Mouse (Mus musculus) E14TG2a.4 (cell line): ENCODE results near the gene Cfd.
"Not testable (repeated sequence)": the region's sequence is repeated elsewhere in the genome, so short reads cannot be mapped to it uniquely, and the experiment has no call there.

Experiments used
- H3K27me3 ChIP-seq: 2 replicates; pipeline ENCODE4 v1.6.1; 2014; ENCODE audit warnings: low read length, control low read depth; ENCODE audit not compliant: insufficient read depth
- H3K36me3 ChIP-seq: 2 replicates; pipeline ENCODE4 v1.6.1; 2014; ENCODE audit warnings: low read length, control low read depth; ENCODE audit not compliant: insufficient read depth
- H3K4me1 ChIP-seq: replicated peaks from 2 replicates; pipeline ENCODE4 v1.6.1; 2014; ENCODE audit warnings: low read depth, low read length, control low read depth
- H3K4me3 ChIP-seq: replicated peaks from 2 replicates; pipeline ENCODE4 v1.5.1; 2014; ENCODE audit warnings: mild to moderate bottlenecking, low read length
- H3K9me3 ChIP-seq: 2 replicates; pipeline ENCODE4 v1.6.1; 2014; ENCODE audit warnings: low read length, control low read depth
- CTCF ChIP-seq: conservative IDR thresholded peaks from 2 replicates; pipeline ENCODE4 v1.5.1; 2014; ENCODE audit warnings: low read length
- NANOG ChIP-seq: IDR thresholded peaks from 2 replicates; pipeline ENCODE4 v1.6.1; 2014; ENCODE audit warnings: borderline replicate concordance, low read length, mixed read lengths
- POU5F1 ChIP-seq: IDR thresholded peaks from 2 replicates; pipeline ENCODE4 v1.6.1; 2014; ENCODE audit warnings: low read length, borderline replicate concordance

Cfd gene

DNA sequence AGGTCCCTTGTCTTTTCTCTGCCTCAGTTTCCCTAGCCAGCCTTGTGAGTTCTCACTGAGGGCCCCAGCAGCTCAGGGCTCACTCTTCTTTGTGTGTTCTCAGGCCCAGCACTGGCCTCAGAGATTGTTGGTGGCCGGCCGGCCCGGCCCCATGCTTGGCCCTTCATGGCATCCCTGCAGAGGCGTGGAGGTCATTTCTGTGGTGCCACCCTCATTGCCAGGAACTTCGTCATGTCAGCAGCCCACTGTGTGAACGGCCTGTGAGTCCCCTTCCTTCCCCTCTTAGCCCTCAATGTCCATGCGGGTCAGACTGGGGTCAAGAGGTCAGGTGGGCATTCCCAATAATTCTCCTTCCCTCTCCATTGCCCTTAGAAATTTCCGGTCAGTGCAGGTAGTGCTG lies 4.0 kb upstream of the Cfd start:
- H3K4me3 ChIP-seq, result no peak overlapping the region
- H3K27me3 ChIP-seq, result peaks cover 40% of the 10 kb centered on the region
- H3K9me3 ChIP-seq, result no peaks in the 10 kb centered on the region
- no peak for TF ChIP-seq POU5F1
- TF ChIP-seq CTCF, result no peak
- peaks cover 42% of the 10 kb centered on the region for H3K4me1 ChIP-seq
- no peaks in the 10 kb centered on the region for H3K36me3 ChIP-seq

DNA sequence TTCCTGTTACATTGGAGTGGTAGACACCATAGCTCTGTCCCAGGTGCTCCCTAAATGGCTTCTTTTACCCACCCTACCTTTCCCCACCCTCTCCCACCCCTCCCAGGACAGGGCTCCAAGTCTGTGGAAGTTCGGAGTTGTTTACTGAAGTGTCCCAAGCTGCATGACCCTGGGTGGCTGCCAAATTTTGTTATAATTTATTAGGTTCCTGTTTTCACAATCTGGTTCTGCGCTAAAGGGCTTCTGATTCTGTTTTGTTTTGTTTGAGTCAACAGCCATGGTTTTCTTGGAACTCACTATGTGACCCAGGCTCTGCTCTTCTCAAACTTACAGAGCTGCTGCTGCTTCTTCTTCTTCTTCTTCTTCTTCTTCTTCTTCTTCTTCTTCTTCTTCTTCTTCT lies 1.3 kb upstream of the Cfd start:
- Histone ChIP-seq H3K4me3 (no peak overlapping the region), H3K9me3 (no peaks in the 10 kb centered on the region), H3K27me3 (peaks cover 20% of the 10 kb centered on the region), H3K36me3 (peaks cover 4% of the 10 kb centered on the region; the same call in 1 of the 2 replicates), H3K4me1 (peaks cover 30% of the 10 kb centered on the region)
- no peak for TF ChIP-seq CTCF
- no peak for TF ChIP-seq NANOG
- TF ChIP-seq POU5F1, result no peak

DNA sequence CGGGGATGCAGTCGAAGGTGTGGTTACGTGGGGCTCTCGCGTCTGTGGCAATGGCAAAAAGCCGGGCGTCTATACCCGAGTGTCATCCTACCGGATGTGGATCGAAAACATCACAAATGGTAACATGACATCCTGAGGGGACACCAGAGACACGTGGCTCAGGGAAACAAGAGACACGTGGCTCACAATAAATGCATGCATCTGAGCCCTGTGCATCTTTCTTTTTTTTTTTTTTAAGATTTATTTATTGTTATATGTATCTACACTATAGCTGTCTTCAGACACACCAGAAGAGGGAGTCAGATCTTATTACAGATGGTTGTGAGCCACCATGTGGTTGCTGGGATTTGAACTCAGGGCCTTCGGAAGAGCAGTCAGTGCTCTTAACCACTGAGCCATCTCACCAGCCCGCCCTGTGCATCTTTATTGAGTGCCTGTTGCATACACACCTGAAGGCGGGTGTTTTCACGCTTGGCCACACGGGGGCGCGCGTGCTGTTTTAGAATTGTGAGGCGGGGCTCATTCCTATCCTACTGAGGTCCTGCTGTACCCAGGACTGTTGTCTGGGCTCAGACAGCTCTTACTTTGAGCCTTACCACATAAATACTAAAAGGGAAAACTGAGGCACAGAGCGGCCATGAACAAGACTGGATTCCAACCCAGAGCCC lies 1.9 kb downstream of the Cfd start:
- Histone ChIP-seq H3K27me3 (peaks cover 19% of the 10 kb centered on the region), H3K36me3 (peaks cover 28% of the 10 kb centered on the region), H3K4me1 (peaks cover 48% of the 10 kb centered on the region)
- H3K9me3 ChIP-seq, H3K4me3 ChIP-seq: not testable (repeated sequence)
- TF ChIP-seq CTCF, result peak; percentile 69

DNA sequence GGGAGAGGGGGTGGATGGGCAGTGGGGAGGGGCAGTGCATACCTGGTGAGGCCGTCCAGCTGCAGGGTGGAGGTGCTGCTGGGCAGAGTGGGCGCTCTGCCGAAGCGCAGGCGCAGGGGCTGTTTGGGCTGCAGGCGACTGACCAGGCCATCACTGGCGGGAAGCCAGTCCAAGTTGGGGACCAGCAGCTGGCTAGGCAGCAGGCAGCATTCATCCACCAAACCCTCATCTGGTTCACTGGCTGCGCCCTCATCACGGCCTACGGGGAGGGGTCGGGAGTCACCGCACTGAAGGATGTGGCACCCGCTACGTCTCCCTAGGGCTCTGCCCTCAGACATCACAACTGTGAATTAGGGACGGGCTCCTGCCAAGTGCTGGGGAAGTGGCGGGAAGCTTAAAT lies 5.7 kb downstream of the Cfd start:
- Histone ChIP-seq H3K27me3 (no peaks in the 10 kb centered on the region), H3K4me3 (no peak overlapping the region), H3K9me3 (no peaks in the 10 kb centered on the region), H3K36me3 (peaks cover 45% of the 10 kb centered on the region), H3K4me1 (peaks cover 62% of the 10 kb centered on the region)
- TF ChIP-seq POU5F1, result no peak
- TF ChIP-seq CTCF, result no peak
- no peak for TF ChIP-seq NANOG

DNA sequence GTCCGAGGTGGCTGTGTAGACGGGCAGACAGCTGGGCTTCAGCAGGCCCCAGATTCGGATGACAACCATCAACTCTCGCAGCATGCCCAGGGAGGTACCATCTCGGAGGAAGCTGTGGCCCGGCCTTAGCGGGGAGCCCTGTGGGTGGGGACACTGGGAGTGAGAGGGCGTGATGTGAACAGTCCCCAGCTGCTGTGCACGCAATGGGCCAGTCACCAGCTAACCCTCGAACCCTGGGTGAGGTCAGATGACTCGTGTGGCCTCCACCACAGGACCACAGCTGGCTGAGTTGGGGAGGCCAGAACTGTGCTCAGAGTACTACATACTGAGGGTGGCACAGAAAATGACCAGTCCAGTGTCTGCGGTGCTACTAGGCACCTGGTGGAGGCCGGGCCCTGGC lies 6.2 kb downstream of the Cfd start:
- TF ChIP-seq POU5F1 (no peak), NANOG (no peak), CTCF (no peak)
- Histone ChIP-seq H3K36me3 (peaks cover 50% of the 10 kb centered on the region), H3K4me3 (no peak overlapping the region), H3K4me1 (peaks cover 66% of the 10 kb centered on the region), H3K27me3 (no peaks in the 10 kb centered on the region), H3K9me3 (no peaks in the 10 kb centered on the region)

DNA sequence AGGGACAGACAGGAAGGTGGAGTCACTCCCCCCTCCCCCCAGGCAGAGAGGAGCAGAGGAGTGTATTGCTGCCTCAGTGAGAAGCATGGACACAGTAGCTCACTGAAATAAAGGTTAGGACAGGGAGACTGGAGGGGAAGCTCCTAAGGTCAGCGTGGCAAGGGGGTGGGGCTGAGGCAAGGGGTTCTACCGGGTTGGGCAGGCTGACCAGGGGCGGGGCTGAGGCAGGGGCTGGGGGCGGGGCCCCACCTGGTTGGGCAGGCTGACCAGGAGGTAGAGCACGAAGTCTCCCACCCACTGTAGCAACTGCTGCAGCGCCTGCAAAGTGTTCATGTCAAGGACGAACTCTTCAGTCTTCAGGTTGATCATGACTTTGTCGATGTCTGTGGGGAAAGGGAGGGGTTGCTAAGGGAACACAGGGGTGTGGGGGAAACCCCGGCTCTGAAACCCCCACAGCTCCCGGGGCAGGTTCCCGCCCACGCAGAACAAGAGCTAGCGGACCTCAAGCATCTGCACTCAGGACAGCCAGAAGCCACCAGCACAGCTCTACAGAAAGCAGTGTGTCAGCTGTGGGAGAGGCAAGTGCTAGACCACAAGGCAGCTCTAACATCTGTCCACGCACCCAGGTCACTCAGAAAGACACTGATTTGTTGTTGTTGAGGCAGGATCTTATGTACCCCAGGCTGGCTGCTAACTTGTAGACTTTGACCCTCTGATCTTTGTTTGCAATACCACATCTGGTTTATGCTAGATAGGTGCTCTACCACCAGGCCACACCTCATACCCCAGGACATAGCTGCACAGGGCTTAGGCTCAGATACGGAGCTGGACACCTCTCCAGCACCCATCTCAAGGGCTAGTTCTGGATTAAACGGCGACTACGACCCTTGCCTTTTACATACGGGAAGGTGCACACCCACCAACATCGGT lies 6.9 kb downstream of the Cfd start:
- Histone ChIP-seq H3K4me1 (peaks cover 66% of the 10 kb centered on the region), H3K4me3 (no peak overlapping the region), H3K27me3 (no peaks in the 10 kb centered on the region), H3K9me3 (no peaks in the 10 kb centered on the region), H3K36me3 (peaks cover 57% of the 10 kb centered on the region)
- TF ChIP-seq CTCF (no peak), NANOG (no peak), POU5F1 (no peak)

DNA sequence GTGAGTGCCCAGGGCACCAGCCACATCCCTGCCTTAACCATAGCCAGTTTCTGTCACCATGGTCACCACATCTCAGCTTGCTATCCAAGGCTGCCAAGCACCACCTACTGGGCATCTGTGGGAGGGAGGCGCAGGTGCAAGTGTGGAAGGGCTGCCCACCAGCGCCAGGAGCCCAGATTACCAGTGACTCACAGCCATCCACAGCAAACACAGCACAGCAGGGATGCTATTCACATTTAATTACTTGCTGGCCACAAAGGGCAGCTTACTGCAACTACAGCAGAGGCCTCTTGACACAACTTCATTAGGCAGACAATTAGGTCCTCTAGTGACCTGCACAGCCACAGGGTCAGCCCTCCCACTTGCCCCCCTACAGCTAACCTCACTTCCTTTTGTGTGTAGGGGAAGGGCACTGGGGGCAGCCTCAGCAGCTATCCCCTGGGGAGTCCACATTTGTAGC lies 10.3 kb downstream of the Cfd start:
- H3K27me3 ChIP-seq, result no peaks in the 10 kb centered on the region
- H3K4me3 ChIP-seq, result no peak overlapping the region
- peaks cover 59% of the 10 kb centered on the region for H3K4me1 ChIP-seq
- H3K36me3 ChIP-seq, result peaks cover 66% of the 10 kb centered on the region
- no peaks in the 10 kb centered on the region for H3K9me3 ChIP-seq
- TF ChIP-seq POU5F1 (no peak), NANOG (no peak), CTCF (no peak)

DNA sequence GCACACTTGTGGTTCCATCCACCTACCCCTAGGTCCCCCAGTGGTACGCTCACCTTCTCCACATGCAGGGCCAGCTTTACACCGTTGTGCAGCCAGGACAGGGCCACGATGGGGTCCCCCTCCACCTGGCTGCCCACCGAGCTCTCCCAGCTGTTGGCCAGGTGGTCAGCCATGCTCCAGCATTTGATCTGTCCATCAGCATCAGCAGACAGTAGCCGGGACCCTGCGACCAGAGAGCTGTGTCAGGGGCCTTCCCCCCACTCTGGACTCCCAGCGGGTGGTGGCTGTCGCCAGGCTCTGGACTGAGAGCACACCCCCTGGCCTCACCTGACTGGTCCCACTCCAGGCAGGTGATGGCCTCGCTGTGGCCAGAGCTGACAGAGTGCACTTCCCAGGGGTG lies 16.1 kb downstream of the Cfd start:
- Histone ChIP-seq H3K4me3 (no peak overlapping the region), H3K27me3 (no peaks in the 10 kb centered on the region), H3K4me1 (peaks cover 44% of the 10 kb centered on the region), H3K9me3 (no peaks in the 10 kb centered on the region), H3K36me3 (peaks cover 60% of the 10 kb centered on the region)
- TF ChIP-seq CTCF, result no peak
- TF ChIP-seq NANOG, result no peak
- TF ChIP-seq POU5F1, result no peak

DNA sequence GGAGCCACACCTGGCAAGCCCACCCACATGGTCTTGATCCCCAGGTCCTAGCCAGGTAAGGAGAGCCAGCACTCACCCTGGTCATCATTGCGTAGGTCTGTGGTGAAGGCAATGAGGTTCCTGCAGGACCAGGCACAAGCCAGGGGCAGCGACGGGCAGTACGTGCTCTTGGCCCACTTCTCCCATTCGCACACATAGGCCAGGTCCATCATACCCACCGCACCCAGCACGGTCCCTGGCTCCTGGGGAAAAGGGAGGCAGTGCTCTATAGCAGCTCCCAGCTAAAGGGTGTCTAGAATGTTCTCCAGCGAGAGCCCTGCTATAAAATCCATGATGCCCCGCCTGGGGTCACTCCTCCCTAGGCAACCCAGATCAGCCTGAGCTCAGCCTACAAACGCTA lies 16.8 kb downstream of the Cfd start:
- Histone ChIP-seq H3K4me3 (peak overlapping the region; percentile 94; the same call in 1 of the 2 replicates), H3K9me3 (no peaks in the 10 kb centered on the region), H3K36me3 (peaks cover 57% of the 10 kb centered on the region), H3K4me1 (peaks cover 46% of the 10 kb centered on the region), H3K27me3 (no peaks in the 10 kb centered on the region)
- TF ChIP-seq CTCF, result no peak
- TF ChIP-seq NANOG, result no peak
- TF ChIP-seq POU5F1, result no peak
